Mouse (Mus musculus) E14TG2a.4 (cell line): ENCODE measurements around the gene Olfr923.
A peak's percentile ranks its signal among the peaks of the same experiment; 100 is the strongest.
"Not testable (repeated sequence)": the region's sequence is repeated elsewhere in the genome, so short reads cannot be mapped to it uniquely, and the experiment has no call there.

Experiments used
- H3K27me3 ChIP-seq: 2 replicates; pipeline ENCODE4 v1.6.1; 2014; ENCODE audit warnings: low read length, control low read depth; ENCODE audit not compliant: insufficient read depth
- H3K36me3 ChIP-seq: 2 replicates; pipeline ENCODE4 v1.6.1; 2014; ENCODE audit warnings: low read length, control low read depth; ENCODE audit not compliant: insufficient read depth
- H3K4me1 ChIP-seq: replicated peaks from 2 replicates; pipeline ENCODE4 v1.6.1; 2014; ENCODE audit warnings: low read depth, low read length, control low read depth
- H3K4me3 ChIP-seq: replicated peaks from 2 replicates; pipeline ENCODE4 v1.5.1; 2014; ENCODE audit warnings: mild to moderate bottlenecking, low read length
- H3K9me3 ChIP-seq: 2 replicates; pipeline ENCODE4 v1.6.1; 2014; ENCODE audit warnings: low read length, control low read depth
- CTCF ChIP-seq: conservative IDR thresholded peaks from 2 replicates; pipeline ENCODE4 v1.5.1; 2014; ENCODE audit warnings: low read length
- NANOG ChIP-seq: IDR thresholded peaks from 2 replicates; pipeline ENCODE4 v1.6.1; 2014; ENCODE audit warnings: borderline replicate concordance, low read length, mixed read lengths
- POU5F1 ChIP-seq: IDR thresholded peaks from 2 replicates; pipeline ENCODE4 v1.6.1; 2014; ENCODE audit warnings: low read length, borderline replicate concordance

Olfr923 gene

GRCm38 (mm10) chr9:38826245-38826644 is at the start of gene Olfr923:
Gene Olfr923 (plus strand): TSS chr9:38826545.
- H3K4me1 ChIP-seq: no peaks in the 10 kb centered on the region
- H3K27me3 ChIP-seq: no peaks in the 10 kb centered on the region
- H3K36me3 ChIP-seq: peaks cover 4% of the 10 kb centered on the region
- no peak within 1 kb of the TSS for H3K4me3 ChIP-seq
- no peak for TF ChIP-seq POU5F1
- TF ChIP-seq CTCF: no peak
- TF ChIP-seq NANOG: no peak
- peaks cover 5% of the 10 kb centered on the region; the same call in 1 of the 2 replicates for H3K9me3 ChIP-seq

DNA sequence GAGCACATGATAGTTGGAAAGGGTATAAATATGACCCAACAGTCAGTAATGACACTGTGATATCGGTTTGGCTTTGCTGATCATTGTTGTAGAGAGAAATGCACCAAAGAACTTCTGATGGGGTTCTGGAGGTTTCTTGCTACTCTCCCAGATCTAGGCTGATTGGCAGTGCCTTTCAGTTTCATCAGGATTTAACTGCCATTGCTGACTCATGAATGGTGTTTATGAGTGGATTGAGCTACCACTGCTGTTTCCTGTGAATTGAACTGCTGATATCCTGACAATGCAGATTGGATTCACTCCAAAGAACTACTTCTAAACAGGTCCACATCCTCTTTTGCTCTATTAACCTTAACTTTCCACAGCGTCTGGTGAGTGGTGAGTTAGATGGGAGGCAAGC is 33.7 kb upstream of the Olfr923 start:
- no peaks in the 10 kb centered on the region for H3K4me1 ChIP-seq
- H3K27me3 ChIP-seq: no peaks in the 10 kb centered on the region
- no peak overlapping the region for H3K4me3 ChIP-seq
- TF ChIP-seq POU5F1 (no peak), NANOG (no peak), CTCF (no peak)
- H3K9me3 ChIP-seq: no peaks in the 10 kb centered on the region
- no peaks in the 10 kb centered on the region for H3K36me3 ChIP-seq

- TF ChIP-seq NANOG: no peak
- Histone ChIP-seq H3K9me3 (peaks cover 46% of the 10 kb centered on the region), H3K4me3 (no peak overlapping the region), H3K36me3 (no peaks in the 10 kb centered on the region), H3K27me3 (no peaks in the 10 kb centered on the region), H3K4me1 (no peaks in the 10 kb centered on the region)
These were observed 20.6 kb upstream of the Olfr923 start for GRCm38 (mm10) chr9:38805696-38806095.

DNA sequence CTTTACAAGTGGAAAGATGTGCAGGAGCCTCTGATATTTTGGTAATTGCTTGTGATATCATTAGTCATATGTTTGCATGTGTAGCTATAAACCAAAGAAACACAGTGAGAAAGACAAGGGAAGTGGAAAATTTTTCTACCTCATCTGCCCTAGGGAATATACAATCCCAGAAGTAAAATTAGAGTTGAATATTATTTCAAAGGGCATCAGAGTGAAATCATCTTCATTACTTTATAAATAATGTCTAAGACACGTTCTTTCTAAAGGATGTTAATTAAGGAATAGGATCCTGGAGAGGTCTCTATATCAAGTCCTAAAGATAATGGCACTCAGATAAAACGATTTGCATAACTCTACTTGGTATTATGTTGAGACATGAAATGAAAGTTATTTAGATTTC is 12.0 kb upstream of the Olfr923 start, which contains the start of gene Olfr922:
Gene Olfr922 (plus strand): TSS at position 301 of the 400 bp plus-strand sequence.
- TF ChIP-seq POU5F1 (no peak), NANOG (no peak), CTCF (no peak)
- peaks cover 23% of the 10 kb centered on the region for H3K9me3 ChIP-seq
- no peak within 1 kb of the TSS for H3K4me3 ChIP-seq
- no peaks in the 10 kb centered on the region for H3K36me3 ChIP-seq
- H3K4me1 ChIP-seq: no peaks in the 10 kb centered on the region
- no peaks in the 10 kb centered on the region for H3K27me3 ChIP-seq

- no peaks in the 10 kb centered on the region for H3K4me1 ChIP-seq
- H3K4me3 ChIP-seq: no peak overlapping the region
- H3K27me3 ChIP-seq: no peaks in the 10 kb centered on the region
- H3K9me3 ChIP-seq: peaks cover 13% of the 10 kb centered on the region; the same call in 1 of the 2 replicates
- H3K36me3 ChIP-seq: no peaks in the 10 kb centered on the region
- TF ChIP-seq CTCF (no peak), NANOG (no peak), POU5F1 (no peak)
These were observed 10.8 kb upstream of the Olfr923 start for GRCm38 (mm10) chr9:38815458-38815986.

GRCm38 (mm10) chr9:38833027-38833426 is 6.7 kb downstream of the Olfr923 start:
- TF ChIP-seq CTCF: no peak
- TF ChIP-seq NANOG: peak; percentile 75
- peaks cover 9% of the 10 kb centered on the region; the same call in 1 of the 2 replicates for H3K9me3 ChIP-seq
- peaks cover 9% of the 10 kb centered on the region for H3K36me3 ChIP-seq
- no peak overlapping the region for H3K4me3 ChIP-seq
- peaks cover 7% of the 10 kb centered on the region for H3K4me1 ChIP-seq
- no peaks in the 10 kb centered on the region for H3K27me3 ChIP-seq

DNA sequence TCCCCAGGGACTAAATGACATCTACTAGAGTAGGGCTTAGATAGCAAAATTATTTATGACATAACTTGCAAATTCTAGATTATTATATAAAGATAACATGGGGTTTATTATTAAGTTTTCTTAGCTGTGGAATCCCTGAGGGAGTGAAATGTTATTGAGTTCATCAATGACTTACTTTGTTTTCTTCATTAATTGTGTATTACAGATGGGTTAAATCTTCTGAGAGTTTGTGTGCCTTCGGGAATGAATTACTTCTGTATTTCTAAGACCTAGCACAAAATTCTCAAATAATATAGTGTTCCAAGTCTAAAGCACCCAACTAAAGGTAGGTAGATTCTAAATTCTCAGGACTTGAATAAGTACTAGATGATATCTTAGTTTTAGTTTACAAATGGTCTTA is 17.8 kb downstream of the Olfr923 start, which contains the start of gene Olfr924:
Gene Olfr924 (plus strand): TSS at position 301 of the 400 bp plus-strand sequence.
- Histone ChIP-seq H3K4me3 (no peak within 1 kb of the TSS), H3K9me3 (peaks cover 4% of the 10 kb centered on the region), H3K4me1 (peaks cover 17% of the 10 kb centered on the region), H3K27me3 (no peaks in the 10 kb centered on the region), H3K36me3 (no peaks in the 10 kb centered on the region)
- TF ChIP-seq POU5F1: no peak
- TF ChIP-seq CTCF: no peak
- TF ChIP-seq NANOG: no peak

GRCm38 (mm10) chr9:38854760-38855159 is 28.4 kb downstream of the Olfr923 start, which contains the start of gene Olfr26:
Gene Olfr26 (plus strand): TSS chr9:38855060.
- Histone ChIP-seq H3K4me1 (no peaks in the 10 kb centered on the region), H3K4me3 (no peak within 1 kb of the TSS), H3K9me3 (no peaks in the 10 kb centered on the region), H3K27me3 (no peaks in the 10 kb centered on the region), H3K36me3 (no peaks in the 10 kb centered on the region)
- TF ChIP-seq POU5F1 (no peak), NANOG (no peak), CTCF (no peak)

DNA sequence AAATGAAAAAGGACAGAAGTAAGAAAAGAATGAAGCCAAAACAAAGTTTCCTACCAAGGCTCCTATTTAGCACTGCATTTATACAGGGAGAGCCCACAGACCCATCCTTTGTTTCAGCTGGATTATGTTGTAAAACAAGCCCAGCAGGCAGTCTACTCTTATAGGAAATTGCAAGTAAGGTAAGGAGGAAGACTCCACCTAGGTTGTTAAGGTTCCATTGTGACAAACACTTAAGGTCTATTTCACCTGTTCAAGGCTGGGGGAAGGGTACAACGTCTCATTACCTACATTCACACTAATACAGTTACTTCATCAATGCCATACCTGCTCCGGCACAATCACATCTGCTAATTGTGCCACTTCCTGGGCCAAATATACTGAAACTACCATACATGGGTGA is 48.5 kb downstream of the Olfr923 start:
- not testable (repeated sequence) for H3K36me3 ChIP-seq, H3K27me3 ChIP-seq, H3K9me3 ChIP-seq
- H3K4me3 ChIP-seq: peak overlapping the region; percentile 39; the same call in 1 of the 2 replicates
- TF ChIP-seq NANOG: peak; percentile 75; the same call in 1 of the 2 replicates
- peaks cover 37% of the 10 kb centered on the region for H3K4me1 ChIP-seq
